Mouse (Mus musculus): ENCODE results near the gene Miox. TPM values are rescaled to one million over a fixed set of nuclear protein-coding genes. Genes with fewer than 3 reads are reported as not detected.

Gene Miox
- total RNA-seq, 4 experiments from 2014 or later, result not detected

GRCm38 (mm10) chr15:89315190-89315731, 18.9 kb upstream of the Miox start, which contains the start of gene Sbf1:
Sbf1 (minus strand) TSS chr15:89315311.
- peak; percentile 83 to 99 for DNase-seq (ENCODE audit: low spot score in 2 of 2)

- DNase-seq (ENCODE audit: low spot score in 2 of 2), result no peak
Measured at GRCm38 (mm10) chr15:89316146-89316545, 18.1 kb upstream of the Miox start.

DNA sequence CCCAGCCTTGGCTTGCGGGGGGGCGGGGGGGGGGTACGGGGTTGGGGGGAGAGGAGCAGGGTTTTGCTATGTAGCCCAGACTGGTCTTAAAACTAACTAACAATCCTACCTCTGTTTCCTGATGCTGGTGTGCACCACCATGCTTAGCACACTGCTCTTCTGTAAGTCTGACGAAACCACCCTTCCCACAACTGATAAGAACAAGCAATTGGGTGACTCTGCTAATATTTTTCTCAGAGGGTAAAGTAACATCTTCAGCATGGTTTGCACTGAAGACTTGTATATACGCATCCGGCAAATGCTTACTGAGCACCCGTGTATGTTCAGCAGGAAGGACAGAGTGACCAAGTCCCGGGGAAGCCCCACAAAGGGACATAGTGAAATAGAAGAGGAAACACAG, 12.9 kb upstream of the Miox start:
- no peak for DNase-seq (ENCODE audit: low spot score in 2 of 2)

DNA sequence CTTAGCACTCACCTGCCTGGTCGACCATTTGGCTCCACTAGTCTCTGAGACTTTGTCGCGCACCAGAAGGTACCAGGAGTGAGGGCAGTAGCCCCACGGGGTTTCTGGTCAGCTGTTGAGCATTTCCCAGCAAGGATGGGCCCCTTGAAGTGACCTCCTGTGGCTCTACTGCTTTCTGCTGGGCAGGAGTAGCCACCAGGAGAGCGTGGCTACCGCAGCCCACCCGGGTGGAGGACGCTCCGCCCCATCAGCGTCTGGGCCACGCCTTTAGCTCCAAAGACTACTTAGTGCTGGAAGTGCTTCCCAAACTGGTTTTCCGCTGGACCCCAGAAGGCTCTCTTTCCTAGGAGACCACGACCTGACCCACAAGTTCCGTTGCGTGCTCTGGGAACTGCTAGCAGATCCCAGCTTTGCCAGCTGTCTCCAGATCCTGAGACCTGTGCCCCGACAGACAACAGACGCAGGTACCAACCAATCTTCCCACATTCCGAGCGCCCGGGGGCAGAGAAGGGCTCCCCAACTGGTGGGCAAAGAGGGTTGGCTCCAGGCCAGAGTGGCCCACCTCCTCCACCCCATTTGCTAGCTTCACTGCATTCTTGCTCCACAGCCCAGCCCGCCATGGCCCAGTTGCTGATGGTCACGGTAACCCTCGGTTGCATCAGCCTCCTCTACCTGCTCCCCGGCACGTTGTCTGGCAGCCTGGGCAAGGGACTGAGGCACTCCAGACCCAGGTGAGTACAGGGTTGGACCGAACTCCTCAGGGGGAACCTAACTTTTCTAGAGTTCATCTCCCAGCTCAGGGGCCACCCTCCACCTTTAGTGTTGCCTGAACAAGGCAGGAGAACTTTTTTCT, 11.3 kb upstream of the Miox start, which contains the start of gene Adm2:
Gene Adm2 (plus strand): TSS at position 51 of the 853 bp plus-strand sequence.
- DNase-seq (ENCODE audit: low spot score in 2 of 2), result no peak

DNA sequence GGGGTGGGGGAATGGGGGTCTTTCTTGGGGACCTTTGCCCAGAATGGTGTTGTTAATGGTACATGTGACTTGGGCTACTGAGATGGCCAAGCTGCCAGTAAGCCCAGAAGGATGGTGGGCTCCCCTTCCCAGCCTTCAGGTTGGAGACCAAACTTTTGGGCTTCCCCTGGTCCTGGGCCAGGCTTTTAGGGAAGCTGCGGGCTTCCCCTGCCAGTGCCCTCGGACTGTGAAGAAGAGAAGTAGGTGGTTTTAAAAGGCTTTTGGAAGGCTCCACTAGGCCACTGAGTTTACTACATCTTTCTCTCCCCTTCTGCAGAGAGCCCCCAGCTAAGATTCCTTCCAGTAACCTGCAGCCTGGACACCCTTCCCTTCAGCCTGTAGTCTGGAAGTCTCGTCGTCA, 10.5 kb upstream of the Miox start:
- no peak for DNase-seq (ENCODE audit: low spot score in 2 of 2)

GRCm38 (mm10) chr15:89326441-89326840, 7.8 kb upstream of the Miox start:
- no peak for DNase-seq (ENCODE audit: low spot score in 2 of 2)

DNA sequence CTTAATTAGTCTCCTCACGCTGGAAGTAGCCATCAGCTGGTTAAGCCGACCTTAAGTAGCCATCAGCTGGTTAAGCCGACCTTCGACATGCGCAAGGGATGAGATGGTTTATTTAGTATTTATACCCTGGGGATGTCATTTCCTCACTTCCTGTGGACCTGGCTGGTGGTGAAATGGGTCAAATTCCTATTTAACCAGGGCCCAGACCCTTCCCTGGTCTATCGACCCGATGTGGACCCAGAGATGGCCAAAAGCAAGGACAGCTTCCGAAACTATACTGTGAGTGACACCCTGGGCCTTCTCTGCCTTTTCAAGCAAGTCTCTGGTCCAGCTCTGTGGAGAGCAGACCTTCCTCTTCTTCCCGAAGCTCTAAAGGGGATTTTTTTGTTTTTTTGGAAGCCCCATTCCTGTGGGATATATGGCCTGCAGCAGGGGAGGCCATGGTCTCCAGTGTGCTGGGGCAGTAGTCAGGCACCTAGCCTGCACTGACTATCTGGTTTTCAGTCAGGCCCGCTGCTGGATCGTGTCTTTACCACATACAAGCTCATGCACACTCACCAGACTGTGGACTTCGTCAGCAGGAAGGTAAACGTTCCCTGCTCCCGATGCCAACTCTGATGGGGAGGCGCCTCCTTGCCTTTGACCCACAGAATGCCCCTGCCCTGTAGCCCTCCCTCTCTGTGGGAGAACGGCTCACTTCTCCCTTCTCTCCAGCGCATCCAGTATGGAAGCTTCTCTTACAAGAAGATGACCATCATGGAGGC, 758 bp downstream of the Miox start:
- DNase-seq (ENCODE audit: low spot score in 2 of 2), result no peak

DNA sequence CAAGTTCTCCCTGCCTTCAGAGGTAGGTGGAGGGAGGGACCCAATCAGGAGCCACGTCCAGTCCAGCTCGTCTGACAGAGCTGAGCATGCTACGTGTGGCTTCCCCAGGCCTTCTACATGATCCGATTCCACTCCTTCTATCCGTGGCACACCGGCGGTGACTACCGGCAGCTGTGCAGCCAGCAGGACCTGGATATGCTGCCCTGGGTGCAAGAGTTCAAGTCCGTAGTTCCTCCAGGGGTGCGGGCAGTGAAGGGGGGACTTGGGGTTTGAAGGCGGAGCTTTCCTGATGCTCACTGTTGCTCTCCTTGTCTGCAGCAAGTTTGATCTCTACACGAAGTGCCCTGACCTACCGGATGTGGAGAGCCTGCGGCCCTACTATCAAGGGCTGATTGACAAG, 2.2 kb downstream of the Miox start:
- no peak for DNase-seq (ENCODE audit: low spot score in 2 of 2)

DNA sequence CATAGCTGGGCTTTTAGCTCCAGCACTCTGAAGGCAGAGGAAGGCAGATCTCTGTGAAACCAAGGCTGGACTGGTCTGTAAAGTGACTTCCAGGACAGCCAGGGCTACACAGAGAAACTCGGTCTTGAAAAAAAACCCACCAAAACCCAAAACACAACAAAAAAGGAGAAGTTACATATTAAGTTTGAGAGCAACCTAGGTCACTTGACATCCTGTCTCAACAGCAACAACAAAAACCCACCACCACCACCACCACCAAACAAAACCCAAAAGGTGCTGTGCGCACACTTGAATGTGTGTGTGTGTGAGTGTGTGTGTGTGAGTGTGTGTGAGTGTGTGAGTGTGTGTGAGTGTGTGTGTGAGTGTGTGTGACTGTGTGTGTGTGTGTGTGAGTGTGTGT, 5.5 kb downstream of the Miox start:
- no peak for DNase-seq (ENCODE audit: low spot score in 2 of 2)

GRCm38 (mm10) chr15:89340136-89340535, 5.9 kb downstream of the Miox start:
- DNase-seq (ENCODE audit: low spot score in 2 of 2), result no peak

GRCm38 (mm10) chr15:89341678-89342077, 7.5 kb downstream of the Miox start:
- no peak for DNase-seq (ENCODE audit: low spot score in 2 of 2)

GRCm38 (mm10) chr15:89343325-89343724, 9.1 kb downstream of the Miox start:
- DNase-seq (ENCODE audit: low spot score in 2 of 2), result no peak

GRCm38 (mm10) chr15:89350447-89350846, 16.2 kb downstream of the Miox start:
- DNase-seq (ENCODE audit: low spot score in 2 of 2), result no peak

DNA sequence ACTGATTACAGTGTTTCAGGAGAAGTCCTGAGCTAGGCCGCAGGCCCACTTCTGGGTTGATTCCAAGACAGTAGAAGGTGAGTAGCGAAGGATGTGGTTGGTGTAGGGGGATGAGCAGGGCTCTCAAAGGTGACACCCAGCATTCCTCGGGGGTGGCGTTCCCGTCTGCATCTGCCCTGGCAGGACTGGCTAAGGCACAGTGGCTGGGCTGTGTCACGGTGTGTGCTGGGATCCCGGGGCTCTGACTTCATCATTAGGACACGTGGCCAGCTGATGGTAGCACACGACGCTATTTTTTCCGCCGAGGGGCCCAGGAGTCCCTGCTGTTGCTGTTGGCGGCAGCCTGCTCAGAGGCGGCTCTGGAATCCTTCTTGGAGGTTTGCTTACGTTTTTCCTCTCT, 17.1 kb downstream of the Miox start:
- DNase-seq (ENCODE audit: low spot score in 2 of 2), result no peak

DNA sequence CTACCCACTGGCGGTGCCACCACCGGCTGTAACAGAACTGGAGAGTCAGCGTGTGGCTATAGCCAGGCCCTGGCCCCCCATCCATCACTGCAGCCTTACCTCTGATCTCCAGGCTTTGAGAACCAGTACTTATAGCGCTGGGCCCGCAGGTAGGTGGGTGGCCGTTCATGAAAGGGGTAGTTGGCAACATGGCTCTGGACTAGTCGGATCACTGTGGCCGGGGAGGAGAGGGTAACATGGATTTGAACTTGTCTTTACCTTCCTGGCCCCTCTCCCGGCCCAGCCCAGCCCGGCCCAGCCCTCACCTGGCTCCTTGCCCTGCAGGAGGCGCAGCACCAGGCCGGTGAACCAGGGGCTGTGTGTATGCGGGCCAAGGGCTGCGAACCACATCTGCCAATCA, 17.9 kb downstream of the Miox start:
- DNase-seq (ENCODE audit: low spot score in 2 of 2), result no peak

- no peak for DNase-seq (ENCODE audit: low spot score in 2 of 2)
Measured at GRCm38 (mm10) chr15:89352795-89353194, 18.6 kb downstream of the Miox start.

- DNase-seq (ENCODE audit: low spot score in 2 of 2), result no peak
Measured at GRCm38 (mm10) chr15:89353837-89354236, 19.6 kb downstream of the Miox start.

DNA sequence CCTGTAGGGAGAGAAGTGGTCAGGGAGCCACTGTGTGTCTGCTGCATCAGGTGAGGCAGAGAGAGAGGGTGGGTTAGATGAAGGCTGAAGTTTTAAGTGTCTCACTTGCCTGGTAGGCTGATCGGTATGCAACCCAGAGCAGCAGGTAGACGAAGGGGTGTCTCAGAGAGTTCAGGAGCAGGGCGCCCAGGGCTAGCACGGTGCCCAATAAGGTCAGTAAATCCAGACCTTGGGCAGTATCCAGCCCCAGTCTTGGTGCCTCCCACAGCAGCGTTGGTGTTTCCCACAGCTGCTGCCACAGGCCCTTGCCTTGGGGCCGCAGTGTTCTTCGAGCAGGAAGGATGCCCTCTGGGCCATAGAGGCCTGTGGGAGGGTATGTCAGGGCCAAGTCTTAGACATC, 20.3 kb downstream of the Miox start:
- DNase-seq (ENCODE audit: low spot score in 2 of 2), result no peak

GRCm38 (mm10) chr15:89355241-89356187, 21.3 kb downstream of the Miox start, which contains the start of the genes Lmf2 and Ncaph2:
Lmf2 (minus strand) TSS chr15:89355659.
Ncaph2 (plus strand) TSS chr15:89355719.
- peak; percentile 91 to 95 for DNase-seq (ENCODE audit: low spot score in 2 of 2)

- DNase-seq (ENCODE audit: low spot score in 2 of 2), result no peak
Measured at GRCm38 (mm10) chr15:89356372-89356771, 22.2 kb downstream of the Miox start.

GRCm38 (mm10) chr15:89358784-89359183, 24.6 kb downstream of the Miox start:
- DNase-seq (ENCODE audit: low spot score in 2 of 2), result no peak

Data from left cerebral cortex, adult 8-10 months (tissue).